Mouse (Mus musculus) MEL (cell line): ENCODE results near the gene Cdc123. TPM values are rescaled to one million over a fixed set of nuclear protein-coding genes. Genes with fewer than 3 reads are reported as not detected.

Experiments
- DNase-seq: peaks from one replicate; pipeline ENCODE4 v3.0.0; 2011; ENCODE audit warnings: low read depth, low spot score
- H3K27ac ChIP-seq: 2 replicates; pipeline ENCODE4 v1.5.1; 2012; ENCODE audit warnings: low read depth, mild to moderate bottlenecking, control low read depth, low read length, moderate library complexity; ENCODE audit not compliant: control insufficient read depth
- H3K27me3 ChIP-seq, 2 experiments: fragments of 150-350 bp in 1 of 2; sonication (generic) in 1 of 2; 2 replicates each; pipeline ENCODE4 v1.6.1; 2012; ENCODE audit warnings: low read length in 2 of 2, mild to moderate bottlenecking in 2 of 2, improper control_type of control experiment in 1 of 2, moderate library complexity in 1 of 2; ENCODE audit not compliant: insufficient read depth in 2 of 2, control insufficient read depth in 1 of 2
- H3K36me3 ChIP-seq, 2 experiments: 2 replicates each; pipeline ENCODE4 v1.6.1; 2012 to 2014; ENCODE audit warnings: low read length in 2 of 2, improper control_type of control experiment in 1 of 2, inconsistent platforms in 1 of 2, mild to moderate bottlenecking in 1 of 2; ENCODE audit not compliant: insufficient read depth in 2 of 2, control insufficient read depth in 1 of 2
- H3K4me1 ChIP-seq, 2 experiments: fragments of 150-350 bp in 1 of 2; sonication (generic) in 1 of 2; 2 replicates each; pipeline ENCODE4 v1.6.1; 2012; ENCODE audit warnings: low read length in 2 of 2, improper control_type of control experiment in 1 of 2, mild to moderate bottlenecking in 1 of 2; ENCODE audit not compliant: insufficient read depth in 2 of 2, control insufficient read depth in 1 of 2
- H3K4me3 ChIP-seq, 2 experiments: fragments of 150-350 bp in 1 of 2; sonication (generic) in 1 of 2; 2 replicates each; pipeline ENCODE4 v1.5.1; 2012; ENCODE audit warnings: low read depth in 2 of 2, low read length in 2 of 2, mild to moderate bottlenecking in 2 of 2, moderate library complexity in 2 of 2, control low read depth in 1 of 2, improper control_type of control experiment in 1 of 2; ENCODE audit not compliant: control insufficient read depth in 1 of 2, insufficient read depth in 1 of 2
- H3K79me2 ChIP-seq: 2 replicates; pipeline ENCODE4 v1.6.1; 2012; ENCODE audit warnings: mild to moderate bottlenecking, low read length, moderate library complexity; ENCODE audit not compliant: control insufficient read depth, poor library complexity, insufficient read depth
- H3K9ac ChIP-seq: 2 replicates; pipeline ENCODE4 v1.6.1; 2012; ENCODE audit warnings: low read depth, mild to moderate bottlenecking, control low read depth, low read length, moderate library complexity; ENCODE audit not compliant: control insufficient read depth, poor library complexity, severe bottlenecking
- H3K9me3 ChIP-seq: fragments of 150-350 bp; sonication (generic); replicated peaks from 2 replicates; pipeline ENCODE4 v1.6.1; 2012; ENCODE audit warnings: mild to moderate bottlenecking, low read length, improper control_type of control experiment, moderate library complexity; ENCODE audit not compliant: insufficient read depth
- CHD1 ChIP-seq: IDR thresholded peaks from 2 replicates; pipeline ENCODE4 v1.6.1; 2012; ENCODE audit warnings: low read depth, mild to moderate bottlenecking, inconsistent platforms, low read length, improper control_type of control experiment
- E2F4 ChIP-seq: IDR thresholded peaks from 2 replicates; pipeline ENCODE4 v1.6.1; 2011; ENCODE audit warnings: low read depth, low read length, improper control_type of control experiment, borderline replicate concordance
- ETS1 ChIP-seq: IDR thresholded peaks from 2 replicates; pipeline ENCODE4 v1.6.1; 2012; ENCODE audit warnings: low read depth, mild to moderate bottlenecking, inconsistent platforms, low read length, improper control_type of control experiment, moderate library complexity
- GATA1 ChIP-seq: IDR thresholded peaks from 2 replicates; pipeline ENCODE4 v1.6.1; 2011; ENCODE audit warnings: low read depth, low read length, improper control_type of control experiment
- HCFC1 ChIP-seq: IDR thresholded peaks from 2 replicates; pipeline ENCODE4 v1.6.1; 2012; ENCODE audit warnings: low read depth, mild to moderate bottlenecking, inconsistent platforms, low read length, improper control_type of control experiment, moderate library complexity
- JUND ChIP-seq: IDR thresholded peaks from 2 replicates; pipeline ENCODE4 v1.6.1; 2011; ENCODE audit warnings: low read depth, mild to moderate bottlenecking, improper control_type of control experiment, low read length
- MAFK ChIP-seq: IDR thresholded peaks from 2 replicates; pipeline ENCODE4 v1.6.1; 2011; ENCODE audit warnings: low read depth, mild to moderate bottlenecking, low read length, improper control_type of control experiment, borderline replicate concordance
- MAX ChIP-seq: IDR thresholded peaks from 2 replicates; pipeline ENCODE4 v1.6.1; 2011; ENCODE audit warnings: low read length, improper control_type of control experiment
- MEF2A ChIP-seq: IDR thresholded peaks from 2 replicates; pipeline ENCODE4 v1.6.1; 2014; ENCODE audit warnings: low read depth, mild to moderate bottlenecking, inconsistent platforms, low read length, improper control_type of control experiment; ENCODE audit not compliant: poor library complexity, insufficient replicate concordance, severe bottlenecking; ENCODE audit errors: extremely low read depth
- MXI1 ChIP-seq: IDR thresholded peaks from 2 replicates; pipeline ENCODE4 v1.6.1; 2011; ENCODE audit warnings: mild to moderate bottlenecking, low read depth, low read length, improper control_type of control experiment
- MYB ChIP-seq: IDR thresholded peaks from 2 replicates; pipeline ENCODE4 v1.6.1; 2011; ENCODE audit warnings: mild to moderate bottlenecking, low read depth, low read length, improper control_type of control experiment
- MYC ChIP-seq: IDR thresholded peaks from 2 replicates; pipeline ENCODE4 v1.6.1; 2011; ENCODE audit warnings: low read depth, mild to moderate bottlenecking, low read length, improper control_type of control experiment, moderate library complexity
- NELFE ChIP-seq: IDR thresholded peaks from 2 replicates; pipeline ENCODE4 v1.6.1; 2011; ENCODE audit warnings: low read depth, low read length, improper control_type of control experiment
- NRF1 ChIP-seq: IDR thresholded peaks from 2 replicates; pipeline ENCODE4 v1.6.1; 2014; ENCODE audit warnings: low read depth, mild to moderate bottlenecking, inconsistent platforms, low read length, improper control_type of control experiment, moderate library complexity; ENCODE audit not compliant: poor library complexity, insufficient read depth, severe bottlenecking
- POLR2A ChIP-seq, 2 experiments: IDR thresholded peaks; 2 replicates each; pipeline ENCODE4 v1.6.1; 2011 to 2012; ENCODE audit warnings: low read length in 2 of 2, mild to moderate bottlenecking in 2 of 2, control low read depth in 1 of 2, improper control_type of control experiment in 1 of 2, low read depth in 1 of 2, moderate library complexity in 1 of 2; ENCODE audit not compliant: control insufficient read depth in 1 of 2, insufficient read depth in 1 of 2, poor library complexity in 1 of 2
- RAD21 ChIP-seq: IDR thresholded peaks from 2 replicates; pipeline ENCODE4 v1.6.1; 2011; ENCODE audit warnings: mild to moderate bottlenecking, low read depth, low read length, improper control_type of control experiment
- SIN3A ChIP-seq: IDR thresholded peaks from 2 replicates; pipeline ENCODE4 v1.6.1; 2012; ENCODE audit warnings: low read length, improper control_type of control experiment, inconsistent platforms
- TAL1 ChIP-seq: IDR thresholded peaks from 2 replicates; pipeline ENCODE4 v1.6.1; 2012; ENCODE audit warnings: mild to moderate bottlenecking, inconsistent platforms, low read length, moderate library complexity, mixed read lengths
- UBTF ChIP-seq: IDR thresholded peaks from 2 replicates; pipeline ENCODE4 v1.6.1; 2012; ENCODE audit warnings: low read depth, mild to moderate bottlenecking, inconsistent platforms, low read length, improper control_type of control experiment, moderate library complexity, borderline replicate concordance; ENCODE audit not compliant: insufficient read depth
- USF1 ChIP-seq: IDR thresholded peaks from 2 replicates; pipeline ENCODE4 v1.6.1; 2014; ENCODE audit warnings: low read depth, mild to moderate bottlenecking, inconsistent platforms, low read length, improper control_type of control experiment, moderate library complexity
- USF2 ChIP-seq, 2 experiments: IDR thresholded peaks; 2 replicates each; pipeline ENCODE4 v1.6.1; 2011 to 2012; ENCODE audit warnings: improper control_type of control experiment in 2 of 2, low read length in 2 of 2, borderline replicate concordance in 1 of 2, inconsistent platforms in 1 of 2, low read depth in 1 of 2, mild to moderate bottlenecking in 1 of 2; ENCODE audit not compliant: insufficient read depth in 1 of 2
- ZC3H11A ChIP-seq: IDR thresholded peaks from 2 replicates; pipeline ENCODE4 v1.6.1; 2012; ENCODE audit warnings: low read depth, mild to moderate bottlenecking, inconsistent platforms, low read length, improper control_type of control experiment
- ZKSCAN1 ChIP-seq: IDR thresholded peaks from 2 replicates; pipeline ENCODE4 v1.6.1; 2012; ENCODE audit warnings: low read depth, mild to moderate bottlenecking, inconsistent platforms, low read length, improper control_type of control experiment, moderate library complexity
- ZMIZ1 ChIP-seq: IDR thresholded peaks from 2 replicates; pipeline ENCODE4 v1.6.1; 2012; ENCODE audit warnings: low read depth, mild to moderate bottlenecking, inconsistent platforms, low read length, improper control_type of control experiment, moderate library complexity
- ZNF384 ChIP-seq: IDR thresholded peaks from 2 replicates; pipeline ENCODE4 v1.6.1; 2012; ENCODE audit warnings: low read depth, mild to moderate bottlenecking, inconsistent platforms, low read length, improper control_type of control experiment
- polyA plus RNA-seq, 2 experiments: library from polyadenylated mRNA; stranded (reverse) in 1 of 2; unstranded in 1 of 2; fragments of >175 nt in 1 of 2; fragments of >200 nt in 1 of 2; gene quantifications; 2 replicates each; pipeline versions ENCODE4 v1.2.1 to v1.2.4; 2012; ENCODE audit warnings: low replicate concordance in 2 of 2, low read depth in 1 of 2; ENCODE audit not compliant: insufficient read length in 2 of 2, insufficient read depth in 1 of 2, missing spikeins in 1 of 2
- total RNA-seq: library from RNA; depleted of rRNA; stranded (reverse); fragments of 300-350 nt; gene quantifications from 2 replicates; pipeline ENCODE4 v1.2.3, GENCODE M21; 2012

Cdc123 gene
- total and polyA plus RNA-seq, 3 experiments, result 190 to 770 (median 338) TPM

- H3K27ac ChIP-seq, result no peak overlapping the region
- TF ChIP-seq TAL1 (no peak), GATA1 (no peak), MYC (no peak), HCFC1 (no peak), UBTF (no peak), MYB (no peak), USF2 (IDR thresholded peaks at IDR 0.05; ENCODE audit: borderline replicate concordance in 1 of 2, insufficient read depth in 1 of 2, low read depth in 1 of 2, low read length in 2 of 2) (no peak), RAD21 (no peak), ZC3H11A (no peak), MAX (no peak)
- no peaks in the 10 kb centered on the region for H3K4me1 ChIP-seq
- H3K4me3 ChIP-seq, result no peak overlapping the region
- no peaks in the 10 kb centered on the region for H3K36me3 ChIP-seq
- no peaks in the 10 kb centered on the region for H3K79me2 ChIP-seq
- H3K27me3 ChIP-seq, result no peaks in the 10 kb centered on the region
- H3K9me3 ChIP-seq, result no peaks in the 10 kb centered on the region
- no peak overlapping the region for H3K9ac ChIP-seq
- DNase-seq, result no peak
These were observed 57.6 kb downstream of the Cdc123 start for GRCm38 (mm10) chr2:5787391-5787790.

GRCm38 (mm10) chr2:5772464-5772863 is 72.5 kb downstream of the Cdc123 start:
- peaks cover 0 to 9% of the 10 kb centered on the region in 2 experiments; a peak in 2 of 4 replicates for H3K4me1 ChIP-seq

GRCm38 (mm10) chr2:5770708-5771241 is 74.2 kb downstream of the Cdc123 start:
- no peak overlapping the region for H3K9ac ChIP-seq
- no peak overlapping the region for H3K27ac ChIP-seq
- no peaks in the 10 kb centered on the region for H3K79me2 ChIP-seq
- no peaks in the 10 kb centered on the region for H3K9me3 ChIP-seq
- H3K4me1 ChIP-seq, result peaks cover 0 to 9% of the 10 kb centered on the region in 2 experiments; a peak in 2 of 4 replicates
- no peak overlapping the region for H3K4me3 ChIP-seq
- H3K27me3 ChIP-seq, result no peaks in the 10 kb centered on the region
- H3K36me3 ChIP-seq, result peaks cover 0 to 7% of the 10 kb centered on the region in 2 experiments; a peak in 1 of 4 replicates
- peak; percentile 75 for DNase-seq
- no peak for TF ChIP-seq MXI1
- TF ChIP-seq POLR2A (IDR thresholded peaks at IDR 0.05; ENCODE audit: control insufficient read depth in 1 of 2, insufficient read depth in 1 of 2, low read depth in 1 of 2, low read length in 2 of 2, poor library complexity in 1 of 2), result no peak
- TF ChIP-seq E2F4, result no peak
- TF ChIP-seq ZMIZ1, result no peak
- TF ChIP-seq MAFK, result peak; percentile 38; the same call in 1 of the 2 replicates
- TF ChIP-seq JUND, result no peak
- TF ChIP-seq USF2 (IDR thresholded peaks at IDR 0.05; ENCODE audit: borderline replicate concordance in 1 of 2, insufficient read depth in 1 of 2, low read depth in 1 of 2, low read length in 2 of 2), result no peak
- no peak for TF ChIP-seq USF1
- TF ChIP-seq ZC3H11A, result no peak
- no peak for TF ChIP-seq HCFC1
- no peak for TF ChIP-seq MYB
- no peak for TF ChIP-seq NELFE
- no peak for TF ChIP-seq ZKSCAN1
- no peak for TF ChIP-seq NRF1
- TF ChIP-seq MEF2A, result no peak
- TF ChIP-seq ZNF384, result peak; percentile 76

More at GRCm38 (mm10) chr2:5772464-5772863, 72.5 kb downstream of the Cdc123 start:
- no peak overlapping the region for H3K27ac ChIP-seq
- DNase-seq, result no peak
- TF ChIP-seq MXI1 (no peak), HCFC1 (no peak), RAD21 (no peak), SIN3A (no peak), ETS1 (no peak), CHD1 (no peak), TAL1 (no peak), NELFE (no peak), MAX (no peak)
- H3K27me3 ChIP-seq, result no peaks in the 10 kb centered on the region
- no peak overlapping the region for H3K4me3 ChIP-seq
- H3K36me3 ChIP-seq, result peaks cover 0 to 7% of the 10 kb centered on the region in 2 experiments; a peak in 1 of 4 replicates
- H3K9ac ChIP-seq, result no peak overlapping the region
- H3K9me3 ChIP-seq, result no peaks in the 10 kb centered on the region
- no peaks in the 10 kb centered on the region for H3K79me2 ChIP-seq
